Mouse (Mus musculus) heart, postnatal 0 days (tissue): Measurements from ENCODE around the gene Krt18. TPM values are rescaled to one million over a fixed set of nuclear protein-coding genes. Genes with fewer than 3 reads are reported as not detected.
"Not testable (repeated sequence)": the region's sequence is repeated elsewhere in the genome, so short reads cannot be mapped to it uniquely, and the experiment has no call there.

Experiments used
- ATAC-seq: fragments of 200-750 bp; cut with Nextera tagmentation; 2 replicates; pipeline ENCODE4 v1.8.0; 2017; ENCODE audit warnings: low read depth, moderate number of reproducible peaks, moderate library complexity; ENCODE audit not compliant: insufficient read depth
- DNase-seq: peaks from one replicate; pipeline ENCODE4 v3.0.0-alpha.2; 2016; ENCODE audit warnings: low spot score
- H3K27ac ChIP-seq: fragments of 300-500 bp; sonication (generic); 2 replicates; pipeline ENCODE4 v1.5.1; 2014; ENCODE audit warnings: low read depth, mild to moderate bottlenecking
- H3K27me3 ChIP-seq: fragments of 300-500 bp; sonication (generic); 2 replicates; pipeline ENCODE4 v1.6.1; 2014; ENCODE audit warnings: low read length, mixed read lengths; ENCODE audit not compliant: control insufficient read depth, insufficient read depth
- H3K36me3 ChIP-seq: fragments of 300-500 bp; sonication (generic); replicated peaks from 2 replicates; pipeline ENCODE4 v1.6.1; 2014; ENCODE audit warnings: low read length, mixed read lengths; ENCODE audit not compliant: control insufficient read depth, insufficient read depth
- H3K4me1 ChIP-seq: fragments of 300-500 bp; sonication (generic); 2 replicates; pipeline ENCODE4 v1.6.1; 2014; ENCODE audit warnings: antibody characterized with exemption; ENCODE audit not compliant: control insufficient read depth, insufficient read depth
- H3K4me2 ChIP-seq: fragments of 300-500 bp; sonication (generic); 2 replicates; pipeline ENCODE4 v1.6.1; 2014; ENCODE audit warnings: low read depth, mild to moderate bottlenecking, low read length, moderate library complexity
- H3K4me3 ChIP-seq: fragments of 300-500 bp; sonication (generic); 2 replicates; pipeline ENCODE4 v1.5.1; 2014; ENCODE audit warnings: low read depth, low read length
- H3K9ac ChIP-seq: fragments of 300-500 bp; sonication (generic); replicated peaks from 2 replicates; pipeline ENCODE4 v1.6.1; 2014; ENCODE audit warnings: low read depth, low read length, mixed read lengths
- H3K9me3 ChIP-seq: fragments of 300-500 bp; sonication (generic); replicated peaks from 2 replicates; pipeline ENCODE4 v1.6.1; 2016; ENCODE audit warnings: low read length; ENCODE audit not compliant: control insufficient read depth
- CTCF ChIP-seq: IDR thresholded peaks from 2 replicates; pipeline ENCODE4 v1.5.1; 2016; ENCODE audit warnings: antibody characterized with exemption, control low read depth, low read depth
- EP300 ChIP-seq: IDR thresholded peaks from 2 replicates; pipeline ENCODE4 v1.6.1; 2016; ENCODE audit warnings: antibody characterized with exemption, low read depth
- WGBS: fragments of 180-500 bp; shearing (Covaris S2); extraction: QIAGEN DNeasy Blood & Tissue Kit; methylation state at CpG from one replicate; pipeline ENCODE4 v1.1.7; 2014; 5-methylcytosine and 5-hydroxymethylcytosine counted together
- polyA plus RNA-seq: library from polyadenylated mRNA; unstranded; fragments of >200 nt; fragmentation: Nextera tagmentation; extraction: Ambion mirVana; gene quantifications from 2 replicates; pipeline ENCODE4 v1.2.1, GENCODE M21; 2015
- total RNA-seq: library from RNA; depleted of rRNA; stranded (reverse); fragments of >200 nt; gene quantifications from 2 replicates; pipeline ENCODE4 v1.2.3, GENCODE M21; 2014; ENCODE audit warnings: low replicate concordance

The Krt18 gene
- total and polyA plus RNA-seq, 2 experiments from 2014 or later, result 15.3 to 75.9 TPM

GRCm38 (mm10) chr15:102073559-102074069 lies 45.6 kb downstream of the Krt18 start, which contains the start of gene Eif4b:
Eif4b (plus strand) TSS chr15:102073773.
- peak; percentile 99 for DNase-seq
- Histone ChIP-seq H3K9me3 (no peaks in the 10 kb centered on the region), H3K9ac (peak within 1 kb of the TSS; percentile 84), H3K4me2 (peak within 1 kb of the TSS; percentile 81), H3K4me1 (peaks cover 17% of the 10 kb centered on the region; the same call in 1 of the 2 replicates), H3K4me3 (peak within 1 kb of the TSS; percentile 77), H3K27me3 (no peaks in the 10 kb centered on the region), H3K36me3 (no peaks in the 10 kb centered on the region), H3K27ac (peak within 1 kb of the TSS; percentile 89)
- TF ChIP-seq CTCF (peak; percentile 16; the same call in 1 of the 2 replicates), EP300 (peak; percentile 90; the same call in 1 of the 2 replicates)
- under 1% methylated on average over 58 of the region's 58 CpGs for WGBS
- peak; percentile 94 for ATAC-seq

DNA sequence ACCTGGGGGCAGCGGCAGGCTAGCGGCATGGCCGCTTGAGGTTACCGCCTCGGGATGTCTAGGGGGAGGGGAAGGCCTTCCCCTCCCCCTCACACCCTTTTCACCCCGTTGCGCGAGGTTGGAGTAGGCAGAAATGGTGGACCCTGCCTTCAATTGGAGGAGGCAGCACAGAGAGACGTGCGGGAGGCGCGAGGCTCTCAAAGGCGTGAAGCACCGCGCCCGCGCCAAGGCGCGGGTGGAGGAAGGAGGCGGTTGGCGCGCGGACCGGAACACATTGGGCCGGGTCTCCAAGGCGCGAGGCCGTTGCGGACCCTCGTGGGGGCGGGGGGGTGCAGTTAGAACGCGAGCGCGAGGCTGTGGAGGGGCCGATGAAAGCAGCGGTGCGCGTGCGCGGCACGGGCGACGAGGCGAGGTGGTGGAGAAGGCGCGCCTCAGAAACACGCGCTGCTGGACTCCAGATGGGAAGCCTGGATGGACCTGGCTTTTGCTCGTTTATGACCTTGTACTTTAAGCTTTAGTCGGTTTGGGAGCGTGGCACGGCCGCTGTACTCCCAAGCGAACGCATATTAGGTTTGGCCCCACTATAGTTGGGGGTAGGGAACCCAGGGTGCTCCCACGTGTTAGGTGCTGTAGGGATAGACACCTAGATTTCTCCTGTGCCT lies 46.2 kb downstream of the Krt18 start:
- Histone ChIP-seq H3K27ac (peak overlapping the region; percentile 89), H3K9me3 (no peaks in the 10 kb centered on the region), H3K9ac (peak overlapping the region; percentile 84), H3K4me3 (peak overlapping the region; percentile 77), H3K27me3 (no peaks in the 10 kb centered on the region), H3K4me2 (peak overlapping the region; percentile 81), H3K36me3 (no peaks in the 10 kb centered on the region), H3K4me1 (peaks cover 17% of the 10 kb centered on the region; the same call in 1 of the 2 replicates)
- no peak for DNase-seq
- TF ChIP-seq CTCF (no peak), EP300 (peak; percentile 17; the same call in 1 of the 2 replicates)
- under 1% methylated on average over 46 of the region's 57 CpGs for WGBS
- peak; percentile 38 for ATAC-seq

GRCm38 (mm10) chr15:102074876-102075585 lies 47.1 kb downstream of the Krt18 start:
- no peak for DNase-seq
- ATAC-seq, result no peak

DNA sequence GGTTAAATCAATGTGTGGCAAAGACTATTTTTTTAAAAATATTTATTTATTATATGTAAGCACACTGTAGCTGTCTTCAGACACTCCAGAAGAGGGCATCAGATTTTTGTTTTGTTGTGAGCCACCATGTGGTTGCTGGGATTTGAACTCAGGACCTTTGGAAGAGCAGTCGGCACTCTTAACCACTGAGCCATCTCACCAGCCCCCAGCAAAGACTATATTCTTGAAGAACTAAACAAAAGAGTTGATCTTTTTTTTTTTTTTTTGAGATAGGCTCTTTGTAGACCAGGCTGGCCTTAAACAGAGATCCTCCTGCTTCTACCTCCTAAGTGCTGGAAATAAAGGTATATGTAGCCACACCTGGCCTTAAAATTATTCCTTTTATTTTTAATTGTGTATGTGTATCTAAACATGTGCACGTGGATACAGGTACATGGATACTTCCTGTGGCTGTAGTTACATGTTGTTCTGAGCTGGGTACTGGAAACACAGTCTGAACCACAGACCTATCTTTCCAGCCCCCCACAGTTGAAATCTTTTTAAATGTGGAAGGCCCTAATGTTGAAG lies 49.2 kb downstream of the Krt18 start:
- Histone ChIP-seq H3K9me3 (no peaks in the 10 kb centered on the region), H3K36me3 (peaks cover 5% of the 10 kb centered on the region), H3K27ac (no peak overlapping the region), H3K4me2 (no peak overlapping the region), H3K27me3 (no peaks in the 10 kb centered on the region), H3K4me3 (no peak overlapping the region), H3K9ac (no peak overlapping the region), H3K4me1 (peaks cover 17% of the 10 kb centered on the region; the same call in 1 of the 2 replicates)
- ATAC-seq (no peak), DNase-seq (no peak)
- 87% methylated on average over 2 of the region's 2 CpGs for WGBS
- TF ChIP-seq EP300, result no peak
- no peak for TF ChIP-seq CTCF

More at GRCm38 (mm10) chr15:102074876-102075585, 47.1 kb downstream of the Krt18 start:
- Histone ChIP-seq H3K4me3 (peak overlapping the region; percentile 77), H3K4me1 (peaks cover 17% of the 10 kb centered on the region; the same call in 1 of the 2 replicates), H3K27me3 (no peaks in the 10 kb centered on the region), H3K9ac (peak overlapping the region; percentile 84; the same call in 1 of the 2 replicates), H3K36me3 (no peaks in the 10 kb centered on the region), H3K4me2 (peak overlapping the region; percentile 81), H3K9me3 (no peaks in the 10 kb centered on the region), H3K27ac (no peak overlapping the region)
- TF ChIP-seq CTCF, result no peak
- TF ChIP-seq EP300, result no peak
- WGBS, result 4% methylated on average over 11 of the region's 11 CpGs

DNA sequence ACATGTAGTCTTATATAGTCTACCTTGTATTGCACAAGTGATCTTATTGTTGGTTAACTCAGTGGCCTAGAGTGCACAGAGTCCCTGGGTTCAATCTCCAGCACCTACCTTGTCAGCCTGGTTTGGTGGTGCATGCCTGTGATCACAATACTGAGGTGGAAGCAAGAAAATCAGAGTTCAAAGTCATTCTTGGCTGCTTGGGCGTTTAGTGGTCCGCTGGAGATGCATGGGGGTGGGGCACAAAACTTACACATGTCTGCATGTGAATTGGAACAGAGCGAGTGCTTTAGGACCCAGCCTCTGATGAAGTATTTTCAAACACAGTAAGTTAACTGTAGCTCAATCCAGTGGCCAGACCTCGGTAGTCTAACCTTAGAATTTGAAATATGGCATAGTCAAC lies 51.2 kb downstream of the Krt18 start:
- H3K9ac ChIP-seq, result no peak overlapping the region

DNA sequence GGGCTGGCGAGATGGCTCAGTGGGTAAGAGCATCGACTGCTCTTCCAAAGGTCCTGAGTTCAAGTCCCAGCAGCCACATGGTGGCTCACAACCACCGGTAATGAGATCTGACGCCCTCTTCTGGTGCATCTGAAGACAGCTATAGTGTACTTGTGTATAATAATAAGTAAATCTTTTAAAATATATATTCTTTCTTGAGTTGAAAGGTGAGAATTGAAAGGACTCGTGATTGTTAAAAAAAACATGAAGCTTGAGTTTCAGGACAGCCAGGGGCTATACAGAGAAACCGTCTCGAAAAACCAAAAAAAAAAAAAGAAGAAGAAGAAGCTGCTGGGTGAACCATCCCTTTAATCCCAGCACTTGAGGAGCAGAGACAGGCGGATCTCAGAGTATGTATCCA lies 51.9 kb downstream of the Krt18 start:
- ATAC-seq, H3K27me3 ChIP-seq, H3K9ac ChIP-seq, H3K4me3 ChIP-seq, H3K27ac ChIP-seq, H3K9me3 ChIP-seq, H3K4me2 ChIP-seq, DNase-seq: not testable (repeated sequence)
- peaks cover 14% of the 10 kb centered on the region; the same call in 1 of the 2 replicates for H3K4me1 ChIP-seq
- WGBS, result 74% methylated on average over 8 of the region's 8 CpGs
- H3K36me3 ChIP-seq, result peaks cover 32% of the 10 kb centered on the region

More for the DNA sequence above, 51.2 kb downstream of the Krt18 start:
- Histone ChIP-seq H3K27ac (no peak overlapping the region), H3K4me2 (no peak overlapping the region), H3K9me3 (no peaks in the 10 kb centered on the region), H3K4me1 (peaks cover 17% of the 10 kb centered on the region; the same call in 1 of the 2 replicates), H3K4me3 (no peak overlapping the region), H3K36me3 (peaks cover 25% of the 10 kb centered on the region), H3K27me3 (no peaks in the 10 kb centered on the region)
- DNase-seq (no peak), ATAC-seq (no peak)
- no peak for TF ChIP-seq CTCF
- no peak for TF ChIP-seq EP300
- 63% methylated on average over 4 of the region's 4 CpGs for WGBS
